Mouse (Mus musculus): ENCODE results near the gene Cacng4. TPM values are rescaled to one million over a fixed set of nuclear protein-coding genes. Genes with fewer than 3 reads are reported as not detected.

Gene Cacng4
- total RNA-seq, 1 experiment: 0.98 TPM

DNA sequence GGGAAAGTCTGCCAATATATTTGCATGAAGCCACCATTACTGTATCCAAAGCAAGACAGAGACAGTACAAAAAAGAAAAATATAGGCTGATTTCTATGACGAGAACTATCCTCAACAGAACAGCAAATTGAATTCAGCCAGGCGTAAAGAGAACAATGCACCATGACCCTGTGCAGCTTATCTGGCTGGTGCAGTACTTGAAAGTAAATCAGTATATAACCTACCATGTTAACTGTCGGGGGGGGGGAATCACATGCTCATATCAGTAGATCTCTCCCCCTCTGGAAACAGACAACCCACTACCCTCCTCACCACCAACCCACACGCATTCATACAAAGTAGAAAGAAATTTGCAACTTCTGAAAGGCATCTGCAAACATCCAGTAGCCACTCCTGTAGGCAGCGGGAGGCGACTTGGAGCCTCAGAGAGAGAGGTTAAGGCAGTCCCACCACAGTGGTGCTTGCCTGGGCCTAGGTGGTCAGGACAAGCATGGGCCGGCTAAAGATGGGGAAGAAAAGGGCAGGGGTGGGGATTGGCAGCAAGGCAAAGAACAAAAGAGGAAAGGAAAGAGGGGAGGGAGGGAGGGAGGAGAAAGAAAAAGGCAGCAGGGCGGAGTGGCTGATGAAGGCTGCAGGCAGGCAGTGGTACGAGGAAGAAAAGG, 111.5 kb downstream of the Cacng4 start:
- no peak overlapping the region for H3K4me3 ChIP-seq (ENCODE audit: insufficient read depth in 1 of 2, low read depth in 1 of 2, low read length in 2 of 2, poor library complexity in 1 of 2, severe bottlenecking in 1 of 2)
- H3K9ac ChIP-seq (ENCODE audit: insufficient read depth, low read depth, low read length, poor library complexity, severe bottlenecking): no peak overlapping the region
- TF ChIP-seq HCFC1 (IDR thresholded peaks at IDR 0.05; ENCODE audit: borderline replicate concordance, insufficient read depth, low read length) (no peak), ZNF384 (IDR thresholded peaks at IDR 0.05; ENCODE audit: low read depth, low read length) (no peak), MAFK (IDR thresholded peaks at IDR 0.05; ENCODE audit: insufficient read depth, low read depth, low read length) (no peak), ZC3H11A (IDR thresholded peaks at IDR 0.05; ENCODE audit: borderline replicate concordance, low read depth, low read length) (no peak), CHD2 (IDR thresholded peaks at IDR 0.05; ENCODE audit: low read depth, low read length) (no peak)
- peaks cover 12% of the 10 kb centered on the region; the same call in 1 of the 2 replicates for H3K36me3 ChIP-seq (ENCODE audit: control insufficient read depth, insufficient read depth, low read length, poor library complexity, severe bottlenecking)
- DNase-seq (ENCODE audit: low read depth, low spot score): no peak
- no peaks in the 10 kb centered on the region for H3K9me3 ChIP-seq (ENCODE audit: control insufficient read depth, insufficient read depth, low read depth, low read length)
- H3K27ac ChIP-seq (ENCODE audit: insufficient read depth, low read depth, low read length, poor library complexity, severe bottlenecking): peak overlapping the region; percentile 0; the same call in 1 of the 2 replicates
- in situ Hi-C loops (cut with MboI; ENCODE audit: low sequenced_read_pairs in 2 of 2, unreplicated experiment in 2 of 2): no loop called here
- H3K4me1 ChIP-seq (ENCODE audit: control insufficient read depth in 2 of 2, insufficient read depth in 2 of 2, low read length in 2 of 2, poor library complexity in 1 of 2): peaks cover 2 to 21% of the 10 kb centered on the region in 2 experiments; a peak in 3 of 4 replicates

Other genes with a start within 250 kb of the Cacng4 start
- 40.1 and 43.5 TPM in 2 replicates for gene Helz, start 246.6 kb downstream of the Cacng4 start, total RNA-seq (2012; rRNA removed)
- gene Cacng1, start 78.0 kb downstream of the Cacng4 start, total RNA-seq (2012; rRNA removed): 0.22 TPM in 1 of 2 replicates, not detected in the other
- 0.40 and 0.63 TPM in 2 replicates for gene Cacng5, start 120.5 kb upstream of the Cacng4 start, total RNA-seq (2012; rRNA removed)

All from ES-E14 (cell line).